Mouse (Mus musculus) midbrain, embryonic 14.5 days (tissue): ENCODE data around the gene Foxr1. TPM values are rescaled to one million over a fixed set of nuclear protein-coding genes. Genes with fewer than 3 reads are reported as not detected.
A peak's percentile ranks its signal among the peaks of the same experiment; 100 is the strongest.

Experiments used
- ATAC-seq: fragments of 200-750 bp; cut with Nextera tagmentation; 2 replicates; pipeline ENCODE4 v1.8.0; 2017; ENCODE audit warnings: moderate number of reproducible peaks, moderate library complexity; ENCODE audit not compliant: low FRiP score, low TSS enrichment
- DNase-seq: peaks from one replicate; pipeline ENCODE4 v3.0.0-alpha.2; 2015
- H3K27ac ChIP-seq: fragments of 300-500 bp; sonication (generic); replicated peaks from 2 replicates; pipeline ENCODE4 v1.5.1; 2014; ENCODE audit warnings: mild to moderate bottlenecking, low read depth, low read length, moderate library complexity
- H3K27me3 ChIP-seq: fragments of 300-500 bp; sonication (generic); 2 replicates; pipeline ENCODE4 v1.6.1; 2014; ENCODE audit warnings: low read length, control low read depth, mixed read lengths; ENCODE audit not compliant: control insufficient read depth, insufficient read depth
- H3K36me3 ChIP-seq: fragments of 300-500 bp; sonication (generic); 2 replicates; pipeline ENCODE4 v1.6.1; 2014; ENCODE audit warnings: low read length, control low read depth; ENCODE audit not compliant: control insufficient read depth, insufficient read depth
- H3K4me1 ChIP-seq: fragments of 300-500 bp; sonication (generic); 2 replicates; pipeline ENCODE4 v1.6.1; 2014; ENCODE audit warnings: mild to moderate bottlenecking, antibody characterized with exemption, low read length, control low read depth; ENCODE audit not compliant: control insufficient read depth, insufficient read depth
- H3K4me2 ChIP-seq: fragments of 300-500 bp; sonication (generic); 2 replicates; pipeline ENCODE4 v1.6.1; 2014; ENCODE audit warnings: mild to moderate bottlenecking, low read length, moderate library complexity
- H3K4me3 ChIP-seq: fragments of 300-500 bp; sonication (generic); replicated peaks from 2 replicates; pipeline ENCODE4 v1.5.1; 2014; ENCODE audit warnings: low read depth, low read length
- H3K9ac ChIP-seq: fragments of 300-500 bp; sonication (generic); replicated peaks from 2 replicates; pipeline ENCODE4 v1.6.1; 2014; ENCODE audit warnings: mild to moderate bottlenecking, low read length, moderate library complexity
- H3K9me3 ChIP-seq: fragments of 300-500 bp; sonication (generic); 2 replicates; pipeline ENCODE4 v1.6.1; 2016; ENCODE audit warnings: low read length, control low read depth, mixed read lengths; ENCODE audit not compliant: control insufficient read depth
- WGBS: fragments of 180-500 bp; shearing (Covaris S2); extraction: QIAGEN DNeasy Blood & Tissue Kit; methylation state at CpG from one replicate; pipeline ENCODE4 v1.1.7; 2014; 5-methylcytosine and 5-hydroxymethylcytosine counted together
- polyA plus RNA-seq: library from polyadenylated mRNA; unstranded; fragments of >200 nt; fragmentation: Nextera tagmentation; extraction: Ambion mirVana; gene quantifications from 2 replicates; pipeline ENCODE4 v1.2.1, GENCODE M21; 2014

The Foxr1 gene
- not detected in 2 replicates for polyA plus RNA-seq

- WGBS = 84% methylated on average over 19 of the region's 19 CpGs
- Histone ChIP-seq H3K36me3 (no peaks in the 10 kb centered on the region), H3K27me3 (no peaks in the 10 kb centered on the region), H3K4me3 (no peak within 1 kb of the TSS), H3K4me1 (no peaks in the 10 kb centered on the region), H3K27ac (no peak within 1 kb of the TSS), H3K9ac (no peak within 1 kb of the TSS), H3K9me3 (no peaks in the 10 kb centered on the region), H3K4me2 (no peak within 1 kb of the TSS)
- ATAC-seq (no peak), DNase-seq (no peak)
Measured at GRCm38 (mm10) chr9:44440961-44441360, at the start of gene Foxr1. Gene Foxr1, minus strand, starts transcription at chr9:44441136.

GRCm38 (mm10) chr9:44490086-44490967 is 49.4 kb upstream of the Foxr1 start:
- Histone ChIP-seq H3K27ac (0 out of 2 replicates have a peak overlapping the region, but pooled peaks have one; percentile 32), H3K4me2 (peak overlapping the region; percentile 99), H3K27me3 (no peaks in the 10 kb centered on the region), H3K9me3 (no peaks in the 10 kb centered on the region), H3K4me3 (0 out of 2 replicates have a peak overlapping the region, but pooled peaks have one; percentile 17), H3K36me3 (no peaks in the 10 kb centered on the region), H3K4me1 (peaks cover 79% of the 10 kb centered on the region), H3K9ac (no peak overlapping the region; the same call in 1 of the 2 replicates)
- 13% methylated on average over 17 of the region's 17 CpGs for WGBS
- ATAC-seq = no peak
- no peak for DNase-seq

- no peak for ATAC-seq
- peak overlapping the region; percentile 17; the same call in 1 of the 2 replicates for H3K4me3 ChIP-seq
- WGBS = 4% methylated on average over 17 of the region's 17 CpGs
Measured at GRCm38 (mm10) chr9:44489651-44490085, 48.7 kb upstream of the Foxr1 start.

GRCm38 (mm10) chr9:44488855-44489381 is 48.0 kb upstream of the Foxr1 start:
- 0 out of 2 replicates have a peak, but pooled peaks have one; percentile 26 for ATAC-seq
- H3K9ac ChIP-seq = peak overlapping the region; percentile 29; the same call in 1 of the 2 replicates
- 7% methylated on average over 5 of the region's 5 CpGs for WGBS
- H3K36me3 ChIP-seq = no peaks in the 10 kb centered on the region
- DNase-seq = peak; percentile 80
- H3K4me3 ChIP-seq = no peak overlapping the region
- peak overlapping the region; percentile 70 for H3K27ac ChIP-seq
- peak overlapping the region; percentile 99 for H3K4me2 ChIP-seq
- peaks cover 84% of the 10 kb centered on the region for H3K4me1 ChIP-seq
- no peaks in the 10 kb centered on the region for H3K27me3 ChIP-seq
- H3K9me3 ChIP-seq = no peaks in the 10 kb centered on the region

More at GRCm38 (mm10) chr9:44489651-44490085, 48.7 kb upstream of the Foxr1 start:
- Histone ChIP-seq H3K9ac (peak overlapping the region; percentile 29; the same call in 1 of the 2 replicates), H3K27ac (peak overlapping the region; percentile 70), H3K4me1 (peaks cover 84% of the 10 kb centered on the region), H3K9me3 (no peaks in the 10 kb centered on the region), H3K27me3 (no peaks in the 10 kb centered on the region), H3K4me2 (peak overlapping the region; percentile 99), H3K36me3 (no peaks in the 10 kb centered on the region)
- DNase-seq = peak; percentile 68

- Histone ChIP-seq H3K4me2 (peak overlapping the region; percentile 99), H3K36me3 (no peaks in the 10 kb centered on the region), H3K27ac (peak overlapping the region; percentile 70), H3K9me3 (no peaks in the 10 kb centered on the region), H3K9ac (peak overlapping the region; percentile 21; the same call in 1 of the 2 replicates), H3K27me3 (no peaks in the 10 kb centered on the region), H3K4me3 (no peak overlapping the region; the same call in 1 of the 2 replicates), H3K4me1 (peaks cover 80% of the 10 kb centered on the region)
- DNase-seq = no peak
- 22% methylated on average over 8 of the region's 8 CpGs for WGBS
- no peak for ATAC-seq
Measured at GRCm38 (mm10) chr9:44488416-44488815, 47.5 kb upstream of the Foxr1 start.

- DNase-seq = no peak
- Histone ChIP-seq H3K4me3 (peak overlapping the region; percentile 13; the same call in 1 of the 2 replicates), H3K27me3 (no peaks in the 10 kb centered on the region), H3K4me2 (peak overlapping the region; percentile 99), H3K9me3 (no peaks in the 10 kb centered on the region), H3K36me3 (no peaks in the 10 kb centered on the region), H3K4me1 (peaks cover 71% of the 10 kb centered on the region), H3K9ac (peak overlapping the region; percentile 39), H3K27ac (peak overlapping the region; percentile 70; the same call in 1 of the 2 replicates)
- no peak for ATAC-seq
- WGBS = 11% methylated on average over 7 of the region's 7 CpGs
Measured at GRCm38 (mm10) chr9:44487441-44487840, 46.5 kb upstream of the Foxr1 start.

- Histone ChIP-seq H3K4me2 (peak overlapping the region; percentile 99), H3K4me1 (peaks cover 70% of the 10 kb centered on the region), H3K27me3 (no peaks in the 10 kb centered on the region), H3K4me3 (peak overlapping the region; percentile 13; the same call in 1 of the 2 replicates), H3K9ac (peak overlapping the region; percentile 39; the same call in 1 of the 2 replicates), H3K9me3 (no peaks in the 10 kb centered on the region), H3K27ac (0 out of 2 replicates have a peak overlapping the region, but pooled peaks have one; percentile 22), H3K36me3 (no peaks in the 10 kb centered on the region)
- ATAC-seq (no peak), DNase-seq (no peak)
- WGBS = 18% methylated on average over 15 of the region's 15 CpGs
Measured at GRCm38 (mm10) chr9:44486741-44487421, 45.9 kb upstream of the Foxr1 start.

GRCm38 (mm10) chr9:44486335-44486734 is 45.4 kb upstream of the Foxr1 start:
- Histone ChIP-seq H3K4me1 (peaks cover 70% of the 10 kb centered on the region), H3K4me3 (peak overlapping the region; percentile 13; the same call in 1 of the 2 replicates), H3K36me3 (no peaks in the 10 kb centered on the region), H3K27me3 (no peaks in the 10 kb centered on the region), H3K27ac (0 out of 2 replicates have a peak overlapping the region, but pooled peaks have one; percentile 22), H3K4me2 (peak overlapping the region; percentile 99), H3K9ac (peak overlapping the region; percentile 39; the same call in 1 of the 2 replicates), H3K9me3 (no peaks in the 10 kb centered on the region)
- DNase-seq (no peak), ATAC-seq (no peak)
- 20% methylated on average over 3 of the region's 3 CpGs for WGBS
